Mouse (Mus musculus) stomach, postnatal 0 days (tissue): ENCODE results near the gene Zbtb20. TPM values are rescaled to one million over a fixed set of nuclear protein-coding genes. Genes with fewer than 3 reads are reported as not detected.

ENCODE experiments used
- ATAC-seq: fragments of 200-750 bp; cut with Nextera tagmentation; 2 replicates; pipeline ENCODE4 v1.8.0; 2017; ENCODE audit not compliant: low FRiP score, low TSS enrichment
- DNase-seq: peaks from one replicate; pipeline ENCODE4 v3.0.0-alpha.2; 2016; ENCODE audit warnings: low spot score
- H3K27ac ChIP-seq: fragments of 300-500 bp; sonication (generic); replicated peaks from 2 replicates; pipeline ENCODE4 v1.5.1; 2014; ENCODE audit warnings: mild to moderate bottlenecking, control low read depth
- H3K27me3 ChIP-seq: fragments of 300-500 bp; sonication (generic); 2 replicates; pipeline ENCODE4 v1.6.1; 2014; ENCODE audit warnings: low read length; ENCODE audit not compliant: control insufficient read depth, insufficient read depth
- H3K36me3 ChIP-seq: fragments of 300-500 bp; sonication (generic); 2 replicates; pipeline ENCODE4 v1.6.1; 2014; ENCODE audit warnings: low read length, mixed read lengths; ENCODE audit not compliant: control insufficient read depth, insufficient read depth
- H3K4me1 ChIP-seq: fragments of 300-500 bp; sonication (generic); replicated peaks from 2 replicates; pipeline ENCODE4 v1.6.1; 2014; ENCODE audit warnings: antibody characterized with exemption; ENCODE audit not compliant: control insufficient read depth, insufficient read depth
- H3K4me2 ChIP-seq: fragments of 300-500 bp; sonication (generic); replicated peaks from 2 replicates; pipeline ENCODE4 v1.6.1; 2014; ENCODE audit warnings: low read depth, mild to moderate bottlenecking, control low read depth, moderate library complexity
- H3K4me3 ChIP-seq: fragments of 300-500 bp; sonication (generic); 2 replicates; pipeline ENCODE4 v1.5.1; 2014; ENCODE audit warnings: low read depth, low read length, control low read depth
- H3K9ac ChIP-seq: fragments of 300-500 bp; sonication (generic); 2 replicates; pipeline ENCODE4 v1.6.1; 2014; ENCODE audit warnings: mild to moderate bottlenecking, low read length, control low read depth, mixed read lengths
- H3K9me3 ChIP-seq: fragments of 300-500 bp; sonication (generic); 2 replicates; pipeline ENCODE4 v1.6.1; 2016; ENCODE audit warnings: low read length; ENCODE audit not compliant: control insufficient read depth
- CTCF ChIP-seq: IDR thresholded peaks from 2 replicates; pipeline ENCODE4 v1.5.1; 2016; ENCODE audit warnings: antibody characterized with exemption, low read depth, mild to moderate bottlenecking, moderate library complexity
- EP300 ChIP-seq: optimal IDR thresholded peaks from 2 replicates; pipeline ENCODE3; 2016; ENCODE audit warnings: antibody characterized with exemption
- whole genome bisulfite sequencing: fragments of 180-500 bp; shearing (Covaris S2); extraction: QIAGEN DNeasy Blood & Tissue Kit; methylation state at CpG from one replicate; pipeline ENCODE4 v1.1.7; 2014; 5-methylcytosine and 5-hydroxymethylcytosine counted together
- polyA plus RNA-seq: library from polyadenylated mRNA; unstranded; fragments of >200 nt; fragmentation: Nextera tagmentation; extraction: Ambion mirVana; gene quantifications from 2 replicates; pipeline ENCODE4 v1.2.1, GENCODE M21; 2015

Gene Zbtb20
- polyA plus RNA-seq, 1 experiment from 2014 or later: 15.7 TPM

DNA sequence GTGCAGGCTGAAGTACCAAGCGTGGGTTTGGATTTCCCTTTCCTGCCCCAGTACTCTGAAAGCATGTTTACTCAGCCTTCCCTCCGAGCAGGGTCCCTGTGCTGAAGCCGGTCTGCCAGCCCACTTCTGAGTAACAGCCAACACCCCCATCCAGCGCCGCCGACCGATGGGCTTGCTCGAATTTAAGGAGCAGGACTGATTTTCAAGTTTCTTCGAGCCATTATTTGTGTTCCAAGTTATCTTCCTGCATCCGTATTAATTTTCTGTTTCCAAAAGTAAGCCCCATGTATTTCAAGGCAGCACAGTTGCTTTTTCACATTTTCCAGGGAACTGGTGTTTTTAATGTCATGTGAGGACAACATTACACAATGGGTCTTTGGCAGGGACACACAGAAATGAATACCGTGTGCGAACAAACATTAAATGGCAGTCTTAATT is 664.0 kb downstream of the Zbtb20 start:
- no peaks in the 10 kb centered on the region for H3K27me3 ChIP-seq
- TF ChIP-seq EP300: no peak
- TF ChIP-seq CTCF: no peak
- H3K9me3 ChIP-seq: no peaks in the 10 kb centered on the region
- H3K4me2 ChIP-seq: no peak overlapping the region
- ATAC-seq (peak; percentile 12; the same call in 1 of the 2 replicates), DNase-seq (no peak)
- no peak overlapping the region for H3K4me3 ChIP-seq
- H3K36me3 ChIP-seq: no peaks in the 10 kb centered on the region
- H3K27ac ChIP-seq: peak overlapping the region; percentile 49; the same call in 1 of the 2 replicates
- H3K4me1 ChIP-seq: no peaks in the 10 kb centered on the region
- 61% methylated on average over 12 of the region's 12 CpGs for WGBS
- H3K9ac ChIP-seq: no peak overlapping the region

DNA sequence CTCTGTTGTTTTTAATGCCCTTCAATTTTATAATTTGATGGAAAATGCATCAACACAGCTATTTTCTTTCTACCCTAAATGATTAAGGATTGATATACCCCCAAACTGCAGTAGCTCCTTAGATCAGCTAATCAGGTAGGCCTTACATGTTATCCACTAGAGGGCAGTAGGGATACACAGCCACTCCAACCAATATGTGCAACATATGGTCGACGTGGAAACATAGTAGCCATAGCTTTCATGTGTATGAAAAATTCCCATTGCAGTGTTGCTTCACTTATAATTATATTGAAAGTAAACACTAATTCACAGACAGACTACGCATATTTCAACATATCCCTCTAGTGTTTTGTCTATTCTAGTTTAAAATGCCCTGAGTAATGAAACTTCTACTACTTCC is 664.4 kb downstream of the Zbtb20 start:
- no peak overlapping the region for H3K4me2 ChIP-seq
- ATAC-seq: peak; percentile 70; the same call in 1 of the 2 replicates
- H3K4me3 ChIP-seq: no peak overlapping the region
- H3K9me3 ChIP-seq: no peaks in the 10 kb centered on the region
- no peaks in the 10 kb centered on the region for H3K27me3 ChIP-seq
- no peak overlapping the region for H3K9ac ChIP-seq
- H3K4me1 ChIP-seq: no peaks in the 10 kb centered on the region
- TF ChIP-seq CTCF (peak; percentile 97), EP300 (no peak)
- H3K36me3 ChIP-seq: no peaks in the 10 kb centered on the region
- DNase-seq: no peak
- H3K27ac ChIP-seq: no peak overlapping the region
- 15% methylated on average over 3 of the region's 3 CpGs for WGBS

DNA sequence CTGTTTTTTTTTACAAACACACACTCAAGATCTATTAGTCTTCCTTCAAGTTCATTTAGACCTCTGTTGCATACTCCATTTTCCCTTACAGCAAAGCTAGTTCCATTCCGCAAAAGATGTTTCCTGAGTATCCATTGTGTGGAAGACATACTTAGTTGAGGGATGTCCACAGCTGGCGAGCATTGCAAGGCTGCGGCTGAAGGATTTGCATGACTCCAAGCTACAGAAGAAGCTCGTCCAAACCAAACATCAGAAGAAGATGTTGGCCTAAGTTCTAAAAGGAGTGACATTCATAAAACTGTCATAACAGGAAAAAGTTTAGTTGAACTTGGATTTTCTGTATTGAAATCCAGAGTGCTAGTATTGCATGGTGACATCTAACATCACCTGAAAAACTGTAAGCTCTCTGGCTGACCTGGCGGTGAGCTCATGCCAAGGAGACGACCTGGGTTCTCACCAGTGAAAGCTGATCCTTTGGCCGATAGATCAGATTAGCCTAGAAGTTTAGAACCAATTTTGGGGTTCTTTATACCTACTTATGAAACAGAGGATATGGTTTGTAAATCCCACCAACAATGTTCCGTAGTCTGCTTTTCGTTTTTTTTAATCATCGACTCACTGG is 665.0 kb downstream of the Zbtb20 start:
- H3K4me2 ChIP-seq: no peak overlapping the region
- ATAC-seq (no peak), DNase-seq (no peak)
- no peak overlapping the region for H3K9ac ChIP-seq
- no peak overlapping the region for H3K27ac ChIP-seq
- H3K27me3 ChIP-seq: no peaks in the 10 kb centered on the region
- H3K9me3 ChIP-seq: no peaks in the 10 kb centered on the region
- no peak for TF ChIP-seq EP300
- no peaks in the 10 kb centered on the region for H3K4me1 ChIP-seq
- no peak overlapping the region for H3K4me3 ChIP-seq
- 79% methylated on average over 10 of the region's 10 CpGs for WGBS
- H3K36me3 ChIP-seq: no peaks in the 10 kb centered on the region

DNA sequence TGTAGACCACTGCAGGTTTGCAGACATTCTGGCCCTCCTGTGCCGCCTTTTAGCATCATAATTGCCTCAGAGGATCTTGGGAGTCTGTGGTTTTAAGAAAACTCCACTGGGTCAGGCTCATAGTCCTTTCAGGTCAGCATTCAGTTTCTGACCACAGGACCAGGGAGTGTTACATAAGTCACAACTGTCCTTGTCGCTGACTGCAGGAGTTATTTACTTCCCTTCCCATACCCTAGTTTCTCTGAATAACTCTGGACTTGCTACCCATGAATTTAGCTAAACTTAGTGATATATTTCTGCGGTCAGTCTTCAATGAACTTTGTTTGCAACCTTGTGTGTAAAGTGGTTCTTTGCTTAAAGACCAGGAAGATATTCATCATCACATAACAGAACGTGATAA is 669.6 kb downstream of the Zbtb20 start:
- no peaks in the 10 kb centered on the region for H3K36me3 ChIP-seq
- no peaks in the 10 kb centered on the region for H3K4me1 ChIP-seq
- no peak overlapping the region for H3K4me3 ChIP-seq
- H3K4me2 ChIP-seq: no peak overlapping the region
- TF ChIP-seq EP300 (no peak), CTCF (no peak)
- no peak overlapping the region for H3K9ac ChIP-seq
- H3K27ac ChIP-seq: no peak overlapping the region
- no peaks in the 10 kb centered on the region for H3K9me3 ChIP-seq
- H3K27me3 ChIP-seq: no peaks in the 10 kb centered on the region
- ATAC-seq (no peak), DNase-seq (no peak)
- 73% methylated on average over 4 of the region's 4 CpGs for WGBS

DNA sequence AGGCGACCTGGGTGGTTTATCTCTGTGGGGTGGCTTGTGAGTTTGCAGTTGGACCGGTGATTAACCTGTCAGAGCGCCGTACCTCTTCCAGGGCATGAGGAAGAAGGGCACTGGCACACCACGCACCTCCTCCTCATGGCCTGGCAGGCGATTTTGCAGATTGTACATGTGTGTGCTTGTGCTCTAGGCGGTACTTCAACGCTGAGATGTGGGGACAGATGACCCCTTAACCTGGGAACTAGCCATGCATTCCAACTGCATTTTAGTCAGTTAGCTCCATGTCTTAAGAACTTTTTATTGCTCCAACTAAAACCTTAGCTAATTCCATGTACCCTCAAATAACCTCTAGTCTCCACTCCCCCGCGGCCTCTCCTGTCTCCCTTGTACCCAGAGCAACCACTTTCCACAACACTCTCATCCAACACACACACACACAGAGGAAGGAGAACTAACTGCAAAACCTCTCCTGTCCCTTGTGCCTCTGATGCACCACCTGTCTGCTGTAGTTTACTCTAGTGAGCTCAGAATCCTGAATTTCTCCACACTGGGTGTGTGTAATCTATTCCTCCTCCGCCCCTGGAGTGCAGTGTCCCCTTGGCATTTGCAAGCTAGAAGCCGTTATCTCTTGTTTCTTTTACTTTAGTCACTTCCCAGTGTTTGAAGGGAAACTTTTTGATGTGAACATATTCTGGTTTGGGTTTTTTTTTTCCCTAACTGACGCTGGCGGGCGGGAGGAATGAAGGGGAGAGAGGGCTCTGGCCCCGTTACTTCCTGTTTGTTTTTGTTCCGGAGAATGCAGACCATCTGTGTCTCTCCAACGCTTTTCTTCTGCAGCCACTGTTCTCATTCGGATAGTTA is 671.9 kb downstream of the Zbtb20 start:
- DNase-seq: no peak
- Histone ChIP-seq H3K27me3 (no peaks in the 10 kb centered on the region), H3K36me3 (no peaks in the 10 kb centered on the region), H3K27ac (peak overlapping the region; percentile 63), H3K9ac (no peak overlapping the region), H3K4me2 (no peak overlapping the region), H3K4me3 (no peak overlapping the region), H3K4me1 (no peaks in the 10 kb centered on the region), H3K9me3 (no peaks in the 10 kb centered on the region)
- no peak for TF ChIP-seq EP300
- no peak for TF ChIP-seq CTCF
- ATAC-seq: no peak
- WGBS: 51% methylated on average over 19 of the region's 19 CpGs

DNA sequence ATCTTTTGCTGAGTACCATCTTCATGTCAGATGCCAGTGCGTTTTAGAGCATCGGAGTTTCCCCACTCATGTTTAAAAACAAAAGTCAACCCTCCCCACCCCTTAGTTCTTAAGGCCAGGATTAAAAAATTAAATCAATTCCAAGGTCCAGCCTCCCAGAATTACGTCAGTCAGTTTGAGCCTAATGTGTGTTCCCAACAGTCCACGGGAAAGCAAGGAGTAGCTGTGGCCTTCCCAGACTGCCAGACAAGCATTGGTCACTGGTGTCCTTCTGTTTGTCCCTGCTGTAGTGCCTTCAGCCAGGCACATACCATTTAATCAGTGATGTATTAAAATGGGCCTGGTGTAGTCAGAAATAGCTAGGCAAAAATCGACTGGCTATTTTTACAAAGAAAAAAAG is 673.1 kb downstream of the Zbtb20 start:
- DNase-seq: no peak
- TF ChIP-seq CTCF (no peak), EP300 (no peak)
- Histone ChIP-seq H3K27ac (no peak overlapping the region), H3K9me3 (no peaks in the 10 kb centered on the region), H3K36me3 (no peaks in the 10 kb centered on the region), H3K9ac (no peak overlapping the region), H3K4me2 (no peak overlapping the region), H3K4me1 (no peaks in the 10 kb centered on the region), H3K27me3 (no peaks in the 10 kb centered on the region), H3K4me3 (no peak overlapping the region)
- WGBS: 49% methylated on average over 5 of the region's 5 CpGs
- no peak for ATAC-seq
